Mouse (Mus musculus): ENCODE results near the gene Srsf10.

Gene Srsf10

GRCm38 (mm10) chr4:135855536-135856222 lies at the start of gene Srsf10:
Gene Srsf10, plus strand, starts transcription at chr4:135855747.
- DNase-seq (ENCODE audit: low spot score): peak; percentile 89

- DNase-seq (ENCODE audit: low spot score): no peak
These were observed 40.7 kb upstream of the Srsf10 start for GRCm38 (mm10) chr4:135814896-135815295.

DNA sequence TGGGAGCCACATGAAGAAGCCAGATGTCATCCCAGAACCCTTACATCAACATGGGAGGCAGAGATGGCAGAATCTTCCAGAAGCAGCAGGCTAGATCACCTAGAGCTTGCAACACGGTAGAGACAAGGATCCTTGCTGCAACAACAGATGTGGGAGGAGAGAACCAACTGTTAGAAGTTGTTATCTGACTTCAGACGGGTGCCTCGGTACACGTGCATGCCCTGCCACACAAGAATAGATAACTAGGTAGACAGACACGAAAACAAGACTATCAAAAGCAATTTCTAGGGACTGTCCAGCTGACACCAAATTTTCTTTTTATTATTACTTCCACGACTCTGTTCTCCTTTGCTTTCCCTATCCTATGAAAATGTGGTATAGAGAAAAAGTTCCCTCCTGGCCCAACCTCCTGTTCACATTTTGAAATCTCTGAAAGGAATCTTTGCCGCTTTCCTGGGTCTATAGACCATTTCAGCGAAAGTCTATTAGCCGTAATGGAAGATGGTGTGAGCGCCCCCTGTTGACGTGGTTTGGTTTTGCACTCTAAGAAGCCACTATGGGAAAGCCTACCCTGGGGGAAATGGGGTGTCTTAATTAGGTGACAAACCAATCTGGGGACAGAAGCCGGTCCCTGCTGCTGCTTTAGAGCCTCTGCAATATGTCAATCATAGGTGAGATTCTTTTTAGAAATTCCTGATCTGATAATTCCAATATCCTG lies 38.5 kb upstream of the Srsf10 start:
- DNase-seq (ENCODE audit: low spot score): no peak

- DNase-seq (ENCODE audit: low spot score): no peak
These were observed 37.2 kb upstream of the Srsf10 start for GRCm38 (mm10) chr4:135818366-135818765.

DNA sequence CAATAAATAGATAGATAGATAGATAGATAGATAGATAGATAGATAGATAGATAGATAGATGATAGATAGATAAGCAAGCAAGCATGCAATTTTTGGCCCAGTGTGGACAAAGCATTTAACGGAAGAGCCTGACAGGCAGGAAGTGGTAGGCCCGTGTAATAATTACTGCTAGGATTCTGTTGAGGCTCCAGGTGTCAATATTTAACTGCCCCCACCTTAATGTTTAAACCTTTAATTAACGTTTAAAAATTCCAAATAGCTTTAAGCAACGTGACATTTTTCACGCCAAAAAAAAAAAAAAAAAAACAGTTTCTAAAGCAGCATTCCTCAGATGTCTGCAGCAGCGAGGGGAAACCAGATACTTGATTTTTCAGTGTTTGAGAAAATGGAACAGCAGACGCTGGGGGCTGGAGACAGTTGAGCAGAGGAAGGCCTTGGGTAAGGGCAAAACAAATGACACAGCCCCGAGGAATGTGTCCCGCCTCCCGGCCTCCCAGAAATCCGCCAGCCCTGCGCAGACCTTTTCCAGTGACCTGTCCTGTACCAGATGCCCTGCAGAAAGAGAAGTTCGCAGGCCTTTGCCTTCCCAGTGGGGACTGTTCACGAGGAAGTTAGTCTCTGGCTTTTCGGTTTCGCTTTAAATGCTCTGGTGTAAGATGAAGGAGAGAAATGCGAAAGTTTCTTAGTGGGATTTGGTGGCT lies 35.6 kb upstream of the Srsf10 start:
- DNase-seq (ENCODE audit: low spot score): no peak

DNA sequence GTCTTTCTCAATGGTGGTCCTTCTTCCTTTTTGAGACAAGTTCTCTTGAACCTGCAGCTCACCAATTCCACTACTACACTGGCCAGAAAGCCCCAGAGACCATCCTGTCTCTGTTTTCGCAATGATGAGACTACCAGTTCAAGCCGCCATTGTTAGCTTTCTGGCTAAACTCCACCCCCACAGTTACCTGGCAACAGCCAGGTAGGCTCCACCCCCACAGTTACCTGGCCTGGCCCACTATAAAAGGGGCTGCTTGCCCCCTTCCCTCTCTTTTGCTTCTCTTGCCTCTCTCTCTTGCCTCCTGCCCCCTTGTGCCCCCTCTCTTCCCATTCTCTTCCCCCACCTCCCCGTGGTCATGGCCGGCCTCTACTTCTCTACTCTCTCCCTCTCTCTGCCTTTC lies 33.8 kb upstream of the Srsf10 start:
- DNase-seq (ENCODE audit: low spot score): no peak

DNA sequence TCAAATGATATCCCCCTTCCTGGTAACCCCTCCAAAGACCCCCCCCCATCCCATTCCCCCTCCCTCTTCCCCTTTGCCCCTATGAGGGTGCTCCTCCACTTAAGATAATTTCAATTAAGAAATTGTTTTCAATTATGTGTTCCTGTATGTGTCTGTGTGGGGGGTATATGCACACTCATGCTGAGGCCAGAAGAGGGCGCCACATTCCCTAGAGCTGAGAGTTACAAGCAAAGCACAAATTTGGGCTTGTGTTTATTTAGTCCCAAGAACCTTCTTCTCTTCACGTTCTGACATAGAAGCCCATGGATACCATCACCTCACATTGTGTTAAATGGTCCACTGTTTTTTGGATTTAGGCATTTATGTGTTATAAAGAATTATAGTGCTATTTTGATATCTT lies 32.2 kb upstream of the Srsf10 start:
- no peak for DNase-seq (ENCODE audit: low spot score)

GRCm38 (mm10) chr4:135824254-135824653 lies 31.3 kb upstream of the Srsf10 start:
- DNase-seq (ENCODE audit: low spot score): no peak

GRCm38 (mm10) chr4:135828491-135828890 lies 27.1 kb upstream of the Srsf10 start:
- DNase-seq (ENCODE audit: low spot score): no peak

DNA sequence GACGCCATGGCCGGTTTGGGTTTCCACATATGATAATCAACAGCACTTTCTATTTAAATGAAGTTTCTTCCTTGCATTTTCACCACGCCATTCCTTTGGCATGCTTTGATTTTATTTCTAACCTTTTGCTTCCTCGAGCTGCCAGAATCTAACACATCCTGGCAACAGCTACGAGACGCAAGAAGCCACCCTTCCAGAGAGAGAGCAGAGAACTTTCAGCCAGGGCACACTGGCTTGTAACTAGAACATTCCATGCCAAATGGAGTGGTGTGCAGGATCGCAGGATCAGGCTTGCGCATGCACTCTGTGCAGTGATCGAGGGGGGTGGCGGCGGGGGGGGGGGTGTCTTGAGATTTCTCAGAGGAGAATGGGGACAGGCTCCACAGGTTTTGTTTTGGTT lies 23.5 kb upstream of the Srsf10 start:
- no peak for DNase-seq (ENCODE audit: low spot score)

GRCm38 (mm10) chr4:135833301-135834123 lies 22.0 kb upstream of the Srsf10 start:
- no peak for DNase-seq (ENCODE audit: low spot score)

GRCm38 (mm10) chr4:135834124-135834717 lies 21.3 kb upstream of the Srsf10 start:
- DNase-seq (ENCODE audit: low spot score): no peak

DNA sequence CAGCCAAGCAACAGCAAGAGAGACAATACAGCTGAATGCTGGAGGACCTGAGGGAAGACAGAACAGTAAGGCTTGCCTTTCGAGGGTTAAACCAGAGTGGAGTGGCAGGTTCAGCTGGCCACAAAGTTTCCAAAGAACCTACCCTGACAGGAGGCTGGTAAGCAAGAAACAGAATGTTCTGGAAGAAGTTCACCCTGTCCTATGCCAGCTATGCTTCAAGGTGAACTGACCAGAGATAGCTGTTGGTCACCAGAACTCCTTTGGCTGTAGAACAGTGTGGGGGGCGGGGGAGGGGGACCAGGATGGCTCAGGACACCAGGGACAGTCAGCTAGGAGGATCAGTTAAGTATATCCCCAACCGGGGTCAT lies 16.6 kb upstream of the Srsf10 start:
- DNase-seq (ENCODE audit: low spot score): no peak

DNA sequence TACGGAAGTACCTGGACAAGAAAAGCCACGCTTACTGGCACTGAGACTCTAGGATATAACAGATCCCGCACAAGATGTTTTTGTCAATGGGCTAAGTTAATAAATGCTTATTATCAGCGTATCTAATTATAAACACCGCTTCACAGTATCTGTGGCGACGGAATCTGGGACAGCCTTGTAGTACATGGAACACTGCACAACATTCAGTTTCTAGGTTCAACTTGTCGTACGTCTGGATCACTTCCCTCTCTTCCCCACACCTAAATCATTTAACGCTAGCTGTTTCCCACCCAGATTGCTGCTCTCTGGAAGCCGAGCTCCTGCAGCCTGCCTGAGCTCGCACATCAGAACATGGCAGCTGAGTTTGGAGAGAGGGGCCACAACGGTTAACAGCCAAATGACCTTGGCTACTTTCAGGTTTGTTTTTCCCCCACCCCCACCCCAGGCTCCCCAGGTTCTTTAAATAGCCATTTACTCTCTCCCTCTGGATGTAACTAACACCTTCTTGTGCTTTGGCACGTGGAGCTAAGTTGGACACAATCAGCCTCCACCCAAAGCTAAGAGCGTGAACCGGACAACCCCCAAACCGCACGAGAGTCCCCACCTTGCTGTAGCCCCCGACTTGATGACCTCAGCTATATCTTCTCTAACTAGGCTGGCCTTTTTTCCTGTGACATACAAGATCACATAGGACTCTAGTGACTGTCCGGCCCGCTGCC lies 16.1 kb upstream of the Srsf10 start:
- no peak for DNase-seq (ENCODE audit: low spot score)

DNA sequence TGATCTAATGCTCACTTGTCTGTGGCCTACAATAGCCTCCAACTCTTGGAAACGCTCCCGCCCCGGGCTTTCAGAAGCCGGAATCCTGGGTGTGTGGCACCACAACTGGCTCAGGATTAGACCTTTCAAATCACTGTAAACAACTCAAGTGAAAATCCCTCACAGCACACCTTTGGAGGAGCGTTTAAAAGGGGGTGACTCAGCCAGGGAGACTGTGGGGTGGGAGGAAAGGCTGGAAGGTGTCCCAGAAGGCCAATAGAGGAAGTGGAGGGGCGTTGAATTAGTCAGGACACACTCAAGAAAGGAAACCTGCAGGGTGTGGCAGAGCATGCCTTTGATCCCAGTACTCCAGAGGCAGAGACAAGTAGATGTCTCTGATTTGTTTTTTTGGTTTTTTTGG lies 11.1 kb upstream of the Srsf10 start:
- no peak for DNase-seq (ENCODE audit: low spot score)

DNA sequence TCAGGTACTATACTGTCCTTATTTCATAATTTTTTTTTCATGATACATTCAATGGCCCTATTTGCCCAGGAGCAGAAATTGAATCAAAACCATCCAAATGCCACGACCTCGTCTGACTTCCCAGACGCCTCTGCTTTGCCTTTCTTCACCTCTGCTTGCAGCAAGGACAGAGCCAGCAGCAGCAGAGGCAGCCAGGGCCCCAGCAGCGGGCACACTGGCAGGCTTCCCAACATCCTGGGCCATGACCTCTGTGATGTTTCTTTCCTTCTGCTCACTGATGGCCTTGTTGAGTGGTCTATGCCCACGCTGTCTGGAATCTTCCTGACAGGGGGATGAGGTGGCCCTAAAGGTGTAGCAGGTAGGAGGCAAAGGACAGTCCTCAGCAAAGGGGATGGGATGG lies 8.0 kb upstream of the Srsf10 start:
- no peak for DNase-seq (ENCODE audit: low spot score)

DNA sequence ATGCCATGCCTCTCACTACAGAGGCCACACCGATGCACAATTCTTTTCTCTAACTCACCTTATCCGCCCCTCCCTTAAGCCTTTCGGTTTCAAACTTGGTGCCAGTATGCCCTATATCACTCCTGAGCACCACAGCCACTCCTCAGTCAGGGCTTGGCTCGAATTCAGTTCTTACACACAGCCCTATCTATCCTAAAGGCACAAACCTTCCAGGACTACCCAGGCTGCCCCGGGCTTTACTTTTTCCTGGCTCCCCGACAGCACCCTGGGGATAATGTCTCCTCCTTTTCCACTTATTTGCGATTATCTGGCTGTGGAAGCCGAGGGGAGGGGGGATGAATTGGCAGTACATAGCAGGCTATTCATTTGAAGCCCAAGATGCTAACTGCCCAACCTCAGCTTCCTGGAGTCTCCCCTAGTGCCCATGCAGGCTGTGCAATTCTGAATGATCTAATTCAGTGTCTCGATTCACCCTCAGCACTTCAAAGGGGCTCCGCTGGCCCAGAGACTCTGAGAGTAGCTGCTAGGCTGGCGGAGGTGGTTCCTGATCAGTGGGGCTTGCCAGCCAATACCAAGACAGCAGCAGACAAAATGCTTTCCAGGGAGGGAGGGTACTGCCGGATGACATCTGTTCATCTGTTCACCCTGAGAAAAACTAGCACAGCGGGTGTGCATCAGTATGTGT lies 5.0 kb upstream of the Srsf10 start:
- DNase-seq (ENCODE audit: low spot score): no peak

DNA sequence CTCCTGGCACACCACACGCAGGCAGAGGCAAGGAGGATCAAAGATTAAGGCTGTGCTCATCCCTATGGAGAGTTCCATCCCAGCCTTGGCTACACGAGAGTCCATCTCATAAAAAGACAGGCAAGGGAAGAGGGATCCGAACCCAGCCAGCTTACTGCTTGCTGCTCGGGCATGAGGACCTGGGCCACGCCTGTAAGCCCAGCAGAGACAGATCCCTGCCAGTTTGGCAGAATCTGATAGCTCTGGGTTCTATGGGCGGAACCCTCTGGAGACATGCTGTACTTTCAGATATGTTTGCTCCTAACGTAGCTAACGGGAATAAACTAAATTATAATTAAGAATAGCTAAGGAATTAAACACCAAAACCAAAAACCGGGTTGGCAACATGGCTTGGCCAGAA lies 3.6 kb upstream of the Srsf10 start:
- no peak for DNase-seq (ENCODE audit: low spot score)

GRCm38 (mm10) chr4:135853987-135854546 lies 1.5 kb upstream of the Srsf10 start:
- no peak for DNase-seq (ENCODE audit: low spot score)

GRCm38 (mm10) chr4:135854630-135855029 lies 917 bp upstream of the Srsf10 start:
- DNase-seq (ENCODE audit: low spot score): no peak
